Mouse (Mus musculus) thymus, postnatal 25 days (tissue): Measurements from ENCODE around the gene Chid1.
"Not testable (repeated sequence)": the region's sequence is repeated elsewhere in the genome, so short reads cannot be mapped to it uniquely, and the experiment has no call there.

ENCODE experiments used
- DNase-seq: peaks from one replicate; pipeline ENCODE4 v3.0.0; 2022

The Chid1 gene

GRCm38 (mm10) chr7:141460001-141460390 lies 79.7 kb downstream of the Chid1 start:
- DNase-seq: no peak

- DNase-seq: no peak
These were observed 80.4 kb downstream of the Chid1 start for GRCm38 (mm10) chr7:141459301-141459711.

- DNase-seq: no peak
These were observed 81.0 kb downstream of the Chid1 start for GRCm38 (mm10) chr7:141458661-141459060.

- DNase-seq: peak; percentile 57
These were observed 81.5 kb downstream of the Chid1 start for GRCm38 (mm10) chr7:141457986-141458660.

- no peak for DNase-seq
These were observed 82.4 kb downstream of the Chid1 start for GRCm38 (mm10) chr7:141457236-141457635.

- DNase-seq: no peak
These were observed 82.9 kb downstream of the Chid1 start for GRCm38 (mm10) chr7:141456739-141457138.

GRCm38 (mm10) chr7:141455610-141456314 lies 83.9 kb downstream of the Chid1 start:
- peak; percentile 46 for DNase-seq

- peak; percentile 95 for DNase-seq
These were observed 84.6 kb downstream of the Chid1 start, which contains the start of gene Pnpla2 for GRCm38 (mm10) chr7:141454967-141455551. Pnpla2 (plus strand) TSS chr7:141455198.

- DNase-seq: no peak
These were observed 86.0 kb downstream of the Chid1 start for GRCm38 (mm10) chr7:141453636-141454035.

GRCm38 (mm10) chr7:141451928-141452327 lies 87.7 kb downstream of the Chid1 start:
- no peak for DNase-seq

- DNase-seq: peak; percentile 94
These were observed 92.3 kb downstream of the Chid1 start, which contains the start of gene Rplp2 for GRCm38 (mm10) chr7:141447110-141447991. Rplp2 (plus strand) TSS chr7:141447370.

GRCm38 (mm10) chr7:141446374-141446773 lies 93.3 kb downstream of the Chid1 start:
- not testable (repeated sequence) for DNase-seq

GRCm38 (mm10) chr7:141443828-141444237 lies 95.8 kb downstream of the Chid1 start, which contains the start of gene Pidd1:
Pidd1 (minus strand) TSS chr7:141444025.
- peak; percentile 69 for DNase-seq
